Mouse (Mus musculus) CH12.LX (cell line): Measurements from ENCODE around the gene Ube2o.

Source experiments
- CHD2 ChIP-seq: IDR thresholded peaks from 2 replicates; pipeline ENCODE4 v1.6.1; 2011; ENCODE audit warnings: low read length, improper control_type of control experiment
- CTCF ChIP-seq, 2 experiments: IDR thresholded peaks in 1 of 2; conservative IDR thresholded peaks in 1 of 2; 2 replicates each; pipeline ENCODE4 v1.5.1; 2011 to 2012; ENCODE audit warnings: low read depth in 2 of 2, low read length in 2 of 2, improper control_type of control experiment in 1 of 2, inconsistent platforms in 1 of 2, mild to moderate bottlenecking in 1 of 2, moderate library complexity in 1 of 2
- ELF1 ChIP-seq: IDR thresholded peaks from 2 replicates; pipeline ENCODE4 v1.6.1; 2014; ENCODE audit warnings: low read depth, mild to moderate bottlenecking, inconsistent platforms, low read length, improper control_type of control experiment
- MAFK ChIP-seq: IDR thresholded peaks from 2 replicates; pipeline ENCODE4 v1.6.1; 2011; ENCODE audit warnings: low read length, improper control_type of control experiment; ENCODE audit not compliant: insufficient replicate concordance
- MAX ChIP-seq: IDR thresholded peaks from 2 replicates; pipeline ENCODE4 v1.6.1; 2011; ENCODE audit warnings: low read length, improper control_type of control experiment
- MEF2A ChIP-seq: IDR thresholded peaks from 2 replicates; pipeline ENCODE4 v1.6.1; 2014; ENCODE audit warnings: low read depth, mild to moderate bottlenecking, inconsistent platforms, low read length, improper control_type of control experiment, borderline replicate concordance
- NELFE ChIP-seq: IDR thresholded peaks from 2 replicates; pipeline ENCODE4 v1.6.1; 2011; ENCODE audit warnings: low read depth, low read length, improper control_type of control experiment
- POLR2A ChIP-seq: IDR thresholded peaks from 2 replicates; pipeline ENCODE4 v1.6.1; 2011; ENCODE audit warnings: low read depth, mild to moderate bottlenecking, improper control_type of control experiment, low read length
- ZC3H11A ChIP-seq: IDR thresholded peaks from 2 replicates; pipeline ENCODE4 v1.6.1; 2012; ENCODE audit warnings: low read depth, mild to moderate bottlenecking, inconsistent platforms, low read length, improper control_type of control experiment

- TF ChIP-seq MAX (no peak), CTCF (conservative IDR thresholded peaks at IDR 0.05 in 1 of 2, IDR thresholded peaks at IDR 0.05 in 1 of 2; ENCODE audit: low read depth in 2 of 2, low read length in 2 of 2) (no peak), MAFK (no peak), ZC3H11A (no peak), MEF2A (no peak), CHD2 (no peak), NELFE (no peak), POLR2A (no peak), ELF1 (no peak)
Observed at GRCm38 (mm10) chr11:116493191-116493590, 88.1 kb downstream of the Ube2o start.
